Mouse (Mus musculus) liver, embryonic 14.5 days (tissue): Measurements from ENCODE around the gene Agt. TPM values are rescaled to one million over a fixed set of nuclear protein-coding genes. Genes with fewer than 3 reads are reported as not detected.

Source experiments
- ATAC-seq: fragments of 200-750 bp; cut with Nextera tagmentation; 2 replicates; pipeline ENCODE4 v1.8.0; 2017; ENCODE audit warnings: moderate number of reproducible peaks, mild to moderate bottlenecking, moderate library complexity; ENCODE audit not compliant: insufficient read depth
- DNase-seq, 3 experiments: peaks; one replicate each; pipeline ENCODE4 v3.0.0-alpha.2; 2012 to 2013; ENCODE audit warnings: low read depth in 3 of 3, low spot score in 3 of 3
- H3K27ac ChIP-seq: fragments of 300-500 bp; sonication (generic); 2 replicates; pipeline ENCODE4 v1.5.1; 2014; ENCODE audit warnings: moderate library complexity, mild to moderate bottlenecking, control low read depth, inconsistent platforms
- H3K27me3 ChIP-seq: fragments of 300-500 bp; sonication (generic); 2 replicates; pipeline ENCODE4 v1.6.1; 2014; ENCODE audit warnings: mild to moderate bottlenecking, low read length, moderate library complexity; ENCODE audit not compliant: control insufficient read depth, insufficient read depth
- H3K36me3 ChIP-seq: fragments of 300-500 bp; sonication (generic); replicated peaks from 2 replicates; pipeline ENCODE4 v1.6.1; 2014; ENCODE audit warnings: low read depth; ENCODE audit not compliant: control insufficient read depth, insufficient read depth
- H3K4me1 ChIP-seq, 2 experiments: fragments of 200-500 bp in 1 of 2; fragments of 300-500 bp in 1 of 2; sonication (generic) in 1 of 2; replicated peaks; 2 replicates each; pipeline ENCODE4 v1.6.1; 2012 to 2014; ENCODE audit warnings: antibody characterized with exemption in 1 of 2, inconsistent platforms in 1 of 2, low read length in 1 of 2; ENCODE audit not compliant: control insufficient read depth in 2 of 2, insufficient read depth in 2 of 2
- H3K4me2 ChIP-seq: fragments of 300-500 bp; sonication (generic); 2 replicates; pipeline ENCODE4 v1.6.1; 2014; ENCODE audit warnings: low read depth, mild to moderate bottlenecking, control low read depth, moderate library complexity
- H3K4me3 ChIP-seq, 2 experiments: fragments of 200-500 bp in 1 of 2; fragments of 300-500 bp in 1 of 2; sonication (generic) in 1 of 2; 2 replicates each; pipeline ENCODE4 v1.5.1; 2012 to 2014; ENCODE audit warnings: low read depth in 2 of 2, low read length in 2 of 2, mild to moderate bottlenecking in 2 of 2, control low read depth in 1 of 2, inconsistent platforms in 1 of 2, moderate library complexity in 1 of 2; ENCODE audit not compliant: insufficient read depth in 1 of 2
- H3K9ac ChIP-seq: fragments of 300-500 bp; sonication (generic); replicated peaks from 2 replicates; pipeline ENCODE4 v1.6.1; 2014; ENCODE audit warnings: mild to moderate bottlenecking, control low read depth, moderate library complexity
- H3K9me3 ChIP-seq: fragments of 300-500 bp; sonication (generic); 2 replicates; pipeline ENCODE4 v1.6.1; 2016; ENCODE audit warnings: low read length, mixed read lengths; ENCODE audit not compliant: control insufficient read depth
- CTCF ChIP-seq: IDR thresholded peaks from 2 replicates; pipeline ENCODE4 v1.5.1; 2016; ENCODE audit warnings: antibody characterized with exemption, low read depth, control low read depth
- EP300 ChIP-seq: IDR thresholded peaks from 2 replicates; pipeline ENCODE4 v1.6.1; 2016; ENCODE audit warnings: antibody characterized with exemption, low read depth
- WGBS: fragments of 180-500 bp; shearing (Covaris S2); extraction: QIAGEN DNeasy Blood & Tissue Kit; methylation state at CpG from one replicate; pipeline ENCODE4 v1.1.7; 2014; ENCODE audit not compliant: insufficient replicate concordance; 5-methylcytosine and 5-hydroxymethylcytosine counted together
- polyA plus RNA-seq, 2 experiments: library from polyadenylated mRNA; depleted of rRNA in 1 of 2; stranded (reverse) in 1 of 2; unstranded in 1 of 2; fragments of >200 nt; fragmentation: Nextera tagmentation in 1 of 2; extraction: Ambion mirVana in 1 of 2; gene quantifications; 2 replicates each; pipeline versions ENCODE4 v1.2.1 to v1.2.3; 2012 to 2014

The Agt gene
- polyA plus RNA-seq, 2 experiments: 63.3 to 94.2 TPM

- ATAC-seq: no peak
- no peak overlapping the region for H3K4me2 ChIP-seq
- 61% methylated on average over 1 of the region's 1 CpGs for WGBS
- TF ChIP-seq EP300: no peak
- TF ChIP-seq CTCF: no peak
- H3K9ac ChIP-seq: no peak overlapping the region
- DNase-seq: no peak
- no peaks in the 10 kb centered on the region for H3K36me3 ChIP-seq
- no peak overlapping the region for H3K4me3 ChIP-seq
- H3K27ac ChIP-seq: no peak overlapping the region
- H3K27me3 ChIP-seq: no peaks in the 10 kb centered on the region
- H3K4me1 ChIP-seq: peaks cover 0 to 13% of the 10 kb centered on the region in 2 experiments; a peak in 2 of 4 replicates
- no peaks in the 10 kb centered on the region for H3K9me3 ChIP-seq
Observed at GRCm38 (mm10) chr8:124576751-124577150, 7.2 kb upstream of the Agt start.

GRCm38 (mm10) chr8:124575811-124576210, 6.3 kb upstream of the Agt start, which contains the start of gene Capn9:
TSS of gene Capn9 (plus strand) at chr8:124576111.
- peaks cover 0 to 19% of the 10 kb centered on the region in 2 experiments; a peak in 2 of 4 replicates for H3K4me1 ChIP-seq

GRCm38 (mm10) chr8:124573552-124574340, 4.2 kb upstream of the Agt start:
- WGBS: 46% methylated on average over 15 of the region's 15 CpGs
- no peak for ATAC-seq
- TF ChIP-seq CTCF: peak; percentile 88
- no peak for TF ChIP-seq EP300

More at GRCm38 (mm10) chr8:124575811-124576210, 6.3 kb upstream of the Agt start, which contains the start of gene Capn9:
- no peak within 1 kb of the TSS for H3K4me2 ChIP-seq
- ATAC-seq (no peak), DNase-seq (no peak)
- H3K4me3 ChIP-seq: no peak within 1 kb of the TSS
- H3K27ac ChIP-seq: no peak within 1 kb of the TSS
- WGBS: 76% methylated on average over 8 of the region's 8 CpGs
- H3K9ac ChIP-seq: no peak within 1 kb of the TSS
- H3K9me3 ChIP-seq: no peaks in the 10 kb centered on the region
- no peak for TF ChIP-seq CTCF
- H3K36me3 ChIP-seq: no peaks in the 10 kb centered on the region
- no peaks in the 10 kb centered on the region for H3K27me3 ChIP-seq

GRCm38 (mm10) chr8:124572430-124572775, 2.9 kb upstream of the Agt start:
- Histone ChIP-seq H3K4me2 (no peak overlapping the region), H3K9ac (no peak overlapping the region), H3K27ac (no peak overlapping the region), H3K36me3 (no peaks in the 10 kb centered on the region), H3K9me3 (no peaks in the 10 kb centered on the region), H3K4me3 (no peak overlapping the region), H3K4me1 (peaks cover 0 to 28% of the 10 kb centered on the region in 2 experiments; a peak in 2 of 4 replicates), H3K27me3 (no peaks in the 10 kb centered on the region)
- ATAC-seq (no peak), DNase-seq (no peak)
- TF ChIP-seq EP300 (no peak), CTCF (no peak)

More at GRCm38 (mm10) chr8:124573552-124574340, 4.2 kb upstream of the Agt start:
- DNase-seq: peak; percentile 48 to 58 (median 55)
- Histone ChIP-seq H3K9ac (no peak overlapping the region), H3K27ac (no peak overlapping the region), H3K4me1 (peaks cover 0 to 28% of the 10 kb centered on the region in 2 experiments; a peak in 2 of 4 replicates), H3K27me3 (no peaks in the 10 kb centered on the region), H3K36me3 (no peaks in the 10 kb centered on the region), H3K9me3 (no peaks in the 10 kb centered on the region), H3K4me2 (no peak overlapping the region), H3K4me3 (no peak overlapping the region)

GRCm38 (mm10) chr8:124571732-124572429, 2.4 kb upstream of the Agt start:
- Histone ChIP-seq H3K9ac (no peak overlapping the region), H3K4me2 (no peak overlapping the region), H3K9me3 (no peaks in the 10 kb centered on the region), H3K27me3 (no peaks in the 10 kb centered on the region), H3K4me1 (peaks cover 0 to 29% of the 10 kb centered on the region in 2 experiments; a peak in 2 of 4 replicates), H3K27ac (no peak overlapping the region; the same call in 1 of the 2 replicates), H3K4me3 (no peak overlapping the region), H3K36me3 (no peaks in the 10 kb centered on the region)
- ATAC-seq (peak; percentile 52), DNase-seq (peak; percentile 16 to 37 (median 27))
- TF ChIP-seq CTCF: no peak
- WGBS: 62% methylated on average over 8 of the region's 8 CpGs
